Mouse (Mus musculus): ENCODE data around the gene Txk.

Gene Txk

GRCm38 (mm10) chr5:72694684-72695083, 57.9 kb downstream of the Txk start:
- DNase-seq (ENCODE audit: low read depth, low spot score), result no peak

GRCm38 (mm10) chr5:72690516-72690915, 62.1 kb downstream of the Txk start:
- DNase-seq (ENCODE audit: low read depth, low spot score), result no peak

GRCm38 (mm10) chr5:72689556-72689955, 63.0 kb downstream of the Txk start:
- DNase-seq (ENCODE audit: low read depth, low spot score), result no peak

- DNase-seq (ENCODE audit: low read depth, low spot score), result no peak
These were observed 71.1 kb downstream of the Txk start for GRCm38 (mm10) chr5:72681451-72681850.

GRCm38 (mm10) chr5:72674994-72675542, 77.5 kb downstream of the Txk start:
- no peak for DNase-seq (ENCODE audit: low read depth, low spot score)

GRCm38 (mm10) chr5:72671017-72671699, 81.4 kb downstream of the Txk start:
- no peak for DNase-seq (ENCODE audit: low read depth, low spot score)

- no peak for DNase-seq (ENCODE audit: low read depth, low spot score)
These were observed 84.2 kb downstream of the Txk start for GRCm38 (mm10) chr5:72668351-72668750.

- no peak for DNase-seq (ENCODE audit: low read depth, low spot score)
These were observed 86.1 kb downstream of the Txk start for GRCm38 (mm10) chr5:72666428-72666827.

GRCm38 (mm10) chr5:72665281-72665680, 87.3 kb downstream of the Txk start:
- DNase-seq (ENCODE audit: low read depth, low spot score), result no peak

- DNase-seq (ENCODE audit: low read depth, low spot score), result no peak
These were observed 87.7 kb downstream of the Txk start for GRCm38 (mm10) chr5:72664854-72665253.

GRCm38 (mm10) chr5:72664126-72664525, 88.5 kb downstream of the Txk start:
- DNase-seq (ENCODE audit: low read depth, low spot score), result no peak

- no peak for DNase-seq (ENCODE audit: low read depth, low spot score)
These were observed 91.4 kb downstream of the Txk start for GRCm38 (mm10) chr5:72661051-72661781.

GRCm38 (mm10) chr5:72658375-72658774, 94.2 kb downstream of the Txk start:
- DNase-seq (ENCODE audit: low read depth, low spot score), result no peak

- DNase-seq (ENCODE audit: low read depth, low spot score), result no peak
These were observed 96.2 kb downstream of the Txk start for GRCm38 (mm10) chr5:72656270-72656791.

GRCm38 (mm10) chr5:72653068-72653674, 99.4 kb downstream of the Txk start:
- no peak for DNase-seq (ENCODE audit: low read depth, low spot score)

- no peak for DNase-seq (ENCODE audit: low read depth, low spot score)
These were observed 103.4 kb downstream of the Txk start for GRCm38 (mm10) chr5:72648987-72649735.

GRCm38 (mm10) chr5:72647958-72648595, 104.5 kb downstream of the Txk start:
- no peak for DNase-seq (ENCODE audit: low read depth, low spot score)

- DNase-seq (ENCODE audit: low read depth, low spot score), result no peak
These were observed 105.1 kb downstream of the Txk start, which contains the start of gene Nipal1 for GRCm38 (mm10) chr5:72647418-72647907. Gene Nipal1, plus strand, starts transcription at chr5:72647795.

GRCm38 (mm10) chr5:72646996-72647395, 105.6 kb downstream of the Txk start:
- DNase-seq (ENCODE audit: low read depth, low spot score), result no peak

- DNase-seq (ENCODE audit: low read depth, low spot score), result no peak
These were observed 106.4 kb downstream of the Txk start for GRCm38 (mm10) chr5:72646131-72646530.

All from brain, embryonic 18.5 days (tissue).